Mouse (Mus musculus) kidney, adult 8-10 months (tissue): ENCODE measurements around the gene Cd200r4.

Source experiments
- DNase-seq, 2 experiments: peaks; one replicate each; pipeline ENCODE4 v3.0.0; 2022

Gene Cd200r4

GRCm38 (mm10) chr16:44877595-44877994 lies 66.1 kb downstream of the Cd200r4 start:
- no peak for DNase-seq
